Mouse (Mus musculus) Patski (cell line): Measurements from ENCODE around the gene Capg. TPM values are rescaled to one million over a fixed set of nuclear protein-coding genes. Genes with fewer than 3 reads are reported as not detected.

Source experiments
- ATAC-seq: fragments of 100-300 bp; one replicate; pipeline ENCODE4 v1.8.0; 2021
- CTCF ChIA-PET: fragments of 350-600 bp; sonication (Branson Sonifier 250); formaldehyde crosslinking; loops from one replicate; lab custom pipeline; 2022; ENCODE audit warnings: inconsistent platforms; lab: Charles Lee
- POLR2A ChIA-PET: fragments of 350-600 bp; sonication (Branson Sonifier 250); formaldehyde crosslinking; loops from one replicate; lab custom pipeline; 2022; ENCODE audit warnings: antibody characterized with exemption, inconsistent platforms; lab: Charles Lee
- DNase-seq: peaks from one replicate; pipeline ENCODE4 v3.0.0-alpha.2; 2011; ENCODE audit warnings: low read depth, low spot score
- H3K27me3 ChIP-seq: fragments of 371-371 bp; one replicate; pipeline ENCODE4 v1.5.1; 2021
- CTCF ChIP-seq: fragments of 100-300 bp; IDR thresholded peaks from one replicate; pipeline ENCODE4 v1.5.1; 2021
- in situ Hi-C: fragments of 300-500 bp; cut with MboI; formaldehyde crosslinking; loops from 3 replicates; pipeline ENCODE4 v1.11.1; 2018; ENCODE audit warnings: low pct_unique_long_range_greater_than_20kb, mixed read lengths
- polyA plus RNA-seq: library from polyadenylated mRNA; unstranded; gene quantifications from one replicate; pipeline ENCODE4 v1.2.3, GENCODE M21; 2021

Capg gene
- polyA plus RNA-seq, 1 experiment from 2014 or later = 230 TPM

DNA sequence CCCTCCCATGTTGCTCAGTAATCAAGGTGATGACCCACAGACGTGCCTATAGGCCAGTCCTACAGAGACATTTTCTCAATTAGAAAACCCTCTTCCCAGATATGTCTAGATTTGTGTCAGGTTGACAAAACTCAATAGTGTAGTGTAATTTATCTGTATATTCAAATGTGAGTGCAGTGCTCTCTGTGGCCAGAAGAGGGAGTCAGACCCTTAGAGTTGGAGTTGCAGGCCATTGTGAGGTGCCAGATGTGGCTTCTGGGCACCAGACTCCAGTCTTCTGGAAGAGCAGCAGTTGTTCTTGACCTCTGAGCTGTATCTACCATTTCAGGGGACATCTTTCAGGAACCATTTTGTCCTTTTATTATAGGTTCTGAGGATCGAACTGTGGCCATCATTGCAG is 2.9 kb downstream of the Capg start:
- TF ChIP-seq CTCF = no peak
- DNase-seq (no peak), ATAC-seq (no peak)
- H3K27me3 ChIP-seq = no peaks in the 10 kb centered on the region
- CTCF ChIA-PET = interaction anchor here (1.4 kb wide), 1 partner anchor 9 kb away, joined by 3 read pairs; no protein-coding TSS in a partner anchor
- in situ Hi-C loops = no loop called here
- POLR2A ChIA-PET = interaction anchor here (1.5 kb wide), 1 partner anchor 121 kb away, joined by 5 read pairs; no protein-coding TSS in a partner anchor

DNA sequence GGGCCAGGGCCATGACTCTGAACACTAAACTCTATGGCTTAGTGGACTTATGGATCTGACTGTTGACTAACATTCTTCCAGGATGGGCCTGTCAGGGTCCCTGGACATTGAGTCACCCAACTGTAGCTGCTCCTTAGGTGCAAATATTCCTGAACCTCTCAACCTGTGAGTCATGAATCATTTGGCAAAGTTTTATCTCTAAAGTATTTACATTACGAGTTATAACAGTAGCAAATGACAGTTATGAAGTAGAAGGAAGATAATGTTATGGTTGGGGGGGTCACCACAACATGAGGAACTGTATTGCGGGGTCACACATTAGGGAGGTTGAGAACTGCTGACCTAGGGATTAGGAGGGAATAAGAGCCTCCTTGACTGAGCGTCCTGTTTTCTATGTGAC is 3.7 kb downstream of the Capg start:
- ATAC-seq (no peak), DNase-seq (no peak)
- no peaks in the 10 kb centered on the region for H3K27me3 ChIP-seq
- POLR2A ChIA-PET = interaction anchor here (1.5 kb wide), 1 partner anchor 121 kb away, joined by 5 read pairs; no protein-coding TSS in a partner anchor
- in situ Hi-C loops = no loop called here
- TF ChIP-seq CTCF = no peak
- CTCF ChIA-PET = interaction anchor here (1.4 kb wide), 1 partner anchor 8 kb away, joined by 3 read pairs; no protein-coding TSS in a partner anchor

DNA sequence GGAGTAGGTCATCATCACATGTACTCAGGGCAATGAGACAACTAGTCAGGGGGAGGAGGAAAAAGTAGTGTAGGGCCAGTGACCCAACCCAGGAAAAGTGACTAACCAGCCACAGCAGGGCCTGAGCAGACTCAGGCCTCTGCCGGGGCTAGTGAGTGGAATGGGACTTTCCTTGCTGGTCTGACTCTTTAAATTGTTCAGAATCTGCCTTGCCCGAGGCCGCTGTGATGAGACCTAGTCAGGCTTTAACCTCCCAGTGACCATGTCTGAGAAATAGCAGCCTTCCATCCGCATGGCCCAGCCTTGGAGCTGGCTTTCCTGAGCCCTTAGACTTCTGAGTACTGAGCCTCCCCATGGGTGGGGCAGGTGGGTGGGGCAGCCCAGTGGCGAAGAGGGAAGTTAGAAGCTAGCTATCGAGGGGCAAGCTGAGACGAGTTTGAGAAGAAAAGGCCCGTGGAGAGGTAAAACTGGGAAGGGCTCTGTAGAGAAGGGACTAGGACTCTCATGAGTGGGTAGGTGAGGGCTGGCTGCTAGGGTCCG is 4.9 kb downstream of the Capg start:
- CTCF ChIA-PET = interaction anchor here (1.6 kb wide), 1 partner anchor 14 kb away, joined by 4 read pairs; no protein-coding TSS in a partner anchor
- ATAC-seq = no peak
- no peaks in the 10 kb centered on the region for H3K27me3 ChIP-seq
- POLR2A ChIA-PET = no interaction called here
- no peak for DNase-seq
- in situ Hi-C loops = no loop called here
- no peak for TF ChIP-seq CTCF

DNA sequence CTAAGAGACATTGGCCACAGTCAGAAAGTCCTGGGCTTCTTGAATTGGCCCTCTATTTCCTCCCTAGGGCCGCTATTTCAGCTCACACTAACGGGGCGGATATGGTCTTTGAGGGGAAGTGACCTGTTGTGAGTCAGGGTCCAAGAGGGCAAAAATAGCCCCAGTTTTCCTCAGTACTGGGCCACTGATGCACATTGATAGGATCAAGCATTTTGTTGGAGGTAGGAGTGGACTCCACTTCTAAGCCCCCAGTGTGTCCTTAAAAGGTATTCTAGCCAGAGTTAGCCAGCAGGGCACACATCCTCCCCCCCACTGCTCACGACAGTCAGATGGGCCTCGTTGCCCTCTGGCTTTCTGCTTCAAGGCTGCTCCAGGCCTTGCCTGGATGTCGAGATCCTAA is 5.8 kb downstream of the Capg start:
- no peak for TF ChIP-seq CTCF
- DNase-seq (no peak), ATAC-seq (no peak)
- no peaks in the 10 kb centered on the region for H3K27me3 ChIP-seq
- ChIA-PET CTCF (interaction anchor here (1.3 to 1.6 kb wide), 2 partner anchors 10 to 15 kb away, joined by 3 to 4 read pairs; no protein-coding TSS in a partner anchor), POLR2A (interaction anchor here (0.6 kb wide), 1 partner anchor 56 kb away, joined by 3 read pairs; no protein-coding TSS in a partner anchor)
- in situ Hi-C loops = loop anchor here (25.0 kb wide), 1 partner anchor 563 kb away; no protein-coding TSS in a partner anchor

DNA sequence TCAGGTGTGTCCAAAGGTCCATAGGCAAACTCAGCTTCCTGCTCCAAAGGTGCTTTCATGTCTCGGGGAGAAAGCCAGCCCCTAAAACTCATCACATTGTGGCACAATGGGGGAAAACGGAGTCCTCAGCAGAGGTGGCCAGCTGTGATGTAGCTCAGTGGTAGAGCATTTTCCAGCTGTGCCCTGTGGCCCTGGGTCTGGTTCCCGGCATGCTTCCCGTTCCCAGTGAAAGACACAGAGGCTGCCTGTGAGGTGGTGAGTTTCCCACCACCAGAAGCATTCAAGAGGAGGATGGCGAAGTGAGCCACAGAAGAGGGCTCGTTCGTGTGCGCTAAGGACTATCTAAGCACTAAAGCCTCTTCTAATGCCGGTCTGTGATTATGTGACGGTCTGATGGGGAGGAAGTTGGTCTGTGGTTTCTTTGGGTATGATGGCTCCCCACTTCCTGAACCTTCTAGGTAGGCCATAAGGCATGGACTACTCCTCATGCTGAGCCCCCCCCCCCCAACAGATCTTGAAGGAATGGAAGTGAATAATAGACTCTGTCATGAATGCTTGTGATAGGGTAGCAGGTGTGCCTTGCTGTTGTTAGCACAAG is 6.4 kb downstream of the Capg start:
- ChIA-PET POLR2A (interaction anchor here (0.6 kb wide), 1 partner anchor 57 kb away, joined by 3 read pairs; no protein-coding TSS in a partner anchor), CTCF (interaction anchor here (1.3 to 2.0 kb wide), 4 partner anchors 10 to 51 kb away, joined by 3 to 5 read pairs (median 4); no protein-coding TSS in a partner anchor)
- ATAC-seq = no peak
- TF ChIP-seq CTCF = no peak
- no peaks in the 10 kb centered on the region for H3K27me3 ChIP-seq
- in situ Hi-C loops = loop anchor here (25.0 kb wide), 1 partner anchor 563 kb away; no protein-coding TSS in a partner anchor
- no peak for DNase-seq

DNA sequence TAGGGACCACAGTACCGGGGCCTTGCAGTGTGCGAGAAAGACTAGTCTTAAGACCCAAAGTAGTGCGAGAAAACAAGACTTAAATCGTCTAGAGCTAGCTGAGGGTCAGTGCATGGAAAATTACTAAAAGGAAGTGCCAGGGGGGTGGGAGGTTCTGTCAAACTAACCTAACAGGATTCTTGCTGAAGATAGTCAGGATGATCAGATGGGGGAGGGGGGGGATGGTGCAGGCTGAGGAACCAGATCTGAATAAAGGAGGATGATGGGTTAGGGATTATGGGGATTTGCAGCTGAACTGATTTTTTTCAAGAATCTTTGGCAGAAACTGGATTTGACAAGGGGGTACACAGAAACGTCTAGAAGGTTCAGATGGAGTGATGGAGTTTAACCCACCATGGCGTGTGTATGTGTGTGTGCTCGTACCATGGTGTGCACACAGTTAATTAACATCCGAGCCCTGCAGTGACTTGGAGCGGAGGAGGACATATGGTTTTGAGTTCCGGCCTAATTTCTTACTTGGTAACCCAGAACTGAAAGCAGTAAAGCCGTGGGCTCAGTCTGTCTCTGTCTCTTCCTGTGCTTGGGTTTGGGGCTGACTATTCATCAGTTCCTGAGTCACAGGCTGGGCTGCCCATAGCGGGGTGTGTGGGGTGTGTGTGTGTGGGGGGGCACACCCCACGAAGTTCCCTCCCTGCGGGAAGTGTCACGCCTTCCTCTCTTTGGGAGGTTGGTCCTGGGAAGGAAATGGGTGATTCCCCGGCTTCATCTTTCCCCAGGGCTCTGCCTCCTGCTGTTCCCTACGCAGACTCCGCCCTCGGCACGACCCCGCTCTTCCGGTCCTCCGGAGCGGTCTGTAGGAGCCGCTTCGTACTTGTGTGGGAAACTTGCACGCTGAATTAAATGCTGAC is 8.2 kb downstream of the Capg start:
- no peak for TF ChIP-seq CTCF
- in situ Hi-C loops = loop anchor here (25.0 kb wide), 1 partner anchor 565 kb away; no protein-coding TSS in a partner anchor
- ATAC-seq (peak; percentile 53), DNase-seq (no peak)
- ChIA-PET POLR2A (no interaction called here), CTCF (interaction anchor here (1.0 to 2.0 kb wide), 4 partner anchors 9 to 49 kb away, joined by 3 to 6 read pairs (median 4); no protein-coding TSS in a partner anchor)
- H3K27me3 ChIP-seq = no peaks in the 10 kb centered on the region

DNA sequence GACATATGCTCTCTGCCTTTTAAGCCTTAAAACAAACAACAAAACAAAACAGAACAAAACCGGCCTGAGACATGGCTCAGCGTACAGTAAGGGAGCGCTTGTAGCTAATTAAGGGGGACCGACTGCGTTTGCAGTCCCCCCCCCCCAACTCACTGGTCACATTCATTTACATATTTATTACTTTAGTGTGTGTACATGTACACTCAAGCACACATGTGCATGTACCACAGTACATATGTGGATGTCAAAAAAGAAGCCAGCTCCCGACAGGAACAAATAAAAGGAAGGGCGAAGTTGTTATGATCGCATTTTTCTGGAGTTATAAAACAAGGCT is 8.9 kb downstream of the Capg start:
- H3K27me3 ChIP-seq = no peaks in the 10 kb centered on the region
- TF ChIP-seq CTCF = no peak
- ATAC-seq (no peak), DNase-seq (no peak)
- in situ Hi-C loops = loop anchor here (25.0 kb wide), 1 partner anchor 566 kb away; no protein-coding TSS in a partner anchor
- POLR2A ChIA-PET = no interaction called here
- CTCF ChIA-PET = interaction anchor here (1.1 kb wide), 1 partner anchor 11 kb away, joined by 6 read pairs; no protein-coding TSS in a partner anchor

DNA sequence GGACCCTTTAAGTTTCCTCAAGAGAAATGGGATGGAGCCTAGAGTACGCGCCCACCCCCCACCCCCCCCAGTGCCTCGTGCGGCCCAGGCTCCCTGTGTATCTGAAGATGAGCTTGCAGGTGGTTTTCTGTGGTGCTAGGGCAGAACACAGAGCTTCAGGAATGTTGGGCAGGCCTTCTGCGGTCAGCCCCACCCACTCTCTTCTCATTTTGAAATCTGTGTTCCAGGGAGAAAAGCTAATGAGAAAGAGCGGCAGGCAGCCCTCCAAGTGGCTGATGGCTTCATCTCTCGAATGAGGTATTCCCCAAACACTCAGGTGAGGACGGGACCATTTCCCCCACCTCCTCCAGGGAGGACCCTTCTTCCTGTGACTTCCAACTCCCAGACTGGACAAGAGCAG is 16.6 kb downstream of the Capg start:
- DNase-seq (no peak), ATAC-seq (no peak)
- no peaks in the 10 kb centered on the region for H3K27me3 ChIP-seq
- ChIA-PET POLR2A (interaction anchor here (0.6 kb wide), 1 partner anchor 203 kb away, joined by 4 read pairs; no protein-coding TSS in a partner anchor), CTCF (interaction anchor here (0.8 to 5.9 kb wide), 4 partner anchors 9 to 269 kb away, joined by 3 to 23 read pairs (median 4); no protein-coding TSS in a partner anchor)
- TF ChIP-seq CTCF = no peak
- in situ Hi-C loops = loop anchor here (25.0 kb wide), 1 partner anchor 574 kb away; no protein-coding TSS in a partner anchor

DNA sequence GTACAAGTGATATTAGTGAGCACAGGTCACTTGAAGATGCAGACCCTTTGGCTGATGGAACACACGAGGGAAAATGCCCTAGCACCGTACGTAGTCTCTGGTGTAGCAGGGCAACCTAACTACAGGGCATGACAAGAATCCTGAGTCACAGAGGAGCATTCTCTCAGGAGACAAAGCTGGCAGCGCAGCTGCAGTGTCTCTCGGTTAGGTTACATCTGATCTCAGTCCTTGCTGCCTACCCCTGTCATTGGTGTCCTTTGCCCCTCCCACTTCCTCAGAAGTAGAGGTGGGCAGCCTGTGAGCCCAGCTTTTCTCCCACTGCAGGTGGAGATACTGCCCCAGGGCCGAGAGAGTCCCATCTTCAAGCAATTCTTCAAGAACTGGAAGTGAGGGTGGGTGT is 18.3 kb downstream of the Capg start:
- POLR2A ChIA-PET = no interaction called here
- no peak for TF ChIP-seq CTCF
- DNase-seq (no peak), ATAC-seq (no peak)
- in situ Hi-C loops = loop anchor here (25.0 kb wide), 1 partner anchor 575 kb away; no protein-coding TSS in a partner anchor
- no peaks in the 10 kb centered on the region for H3K27me3 ChIP-seq
- CTCF ChIA-PET = interaction anchor here (0.9 to 5.9 kb wide), 3 partner anchors 24 to 155 kb away, joined by 3 to 23 read pairs (median 3); no protein-coding TSS in a partner anchor

DNA sequence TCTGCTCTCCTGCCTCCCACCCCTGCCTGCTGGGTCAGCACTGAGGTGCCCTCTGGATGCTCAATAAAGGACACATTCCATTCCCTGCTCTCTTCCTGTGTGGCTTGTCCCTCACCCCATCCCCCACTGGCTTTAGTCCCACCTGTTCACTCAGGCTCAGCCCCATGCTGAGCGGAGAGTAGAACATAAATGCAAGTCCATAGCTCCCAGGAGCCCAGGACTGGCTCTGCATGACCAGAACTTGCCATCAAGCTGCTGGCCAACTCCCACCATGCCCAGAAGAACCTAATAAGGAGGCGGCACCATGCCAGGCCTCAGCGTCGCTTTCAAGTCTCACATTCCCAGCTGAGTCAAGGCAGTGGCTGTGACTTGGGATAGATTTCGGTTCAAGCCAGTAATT is 18.7 kb downstream of the Capg start:
- in situ Hi-C loops = loop anchor here (25.0 kb wide), 1 partner anchor 576 kb away; no protein-coding TSS in a partner anchor
- POLR2A ChIA-PET = no interaction called here
- DNase-seq (no peak), ATAC-seq (no peak)
- no peak for TF ChIP-seq CTCF
- CTCF ChIA-PET = interaction anchor here (0.9 to 5.9 kb wide), 3 partner anchors 25 to 155 kb away, joined by 3 to 23 read pairs (median 3); no protein-coding TSS in a partner anchor
- no peaks in the 10 kb centered on the region for H3K27me3 ChIP-seq
